Mouse (Mus musculus) 3134 (cell line): ENCODE results near the gene P2rx1.
A peak's percentile ranks its signal among the peaks of the same experiment; 100 is the strongest.

ENCODE experiments used
- DNase-seq: peaks from one replicate; pipeline ENCODE4 v3.0.0-alpha.2; 2011; ENCODE audit warnings: low spot score; ENCODE audit not compliant: insufficient read length; ENCODE audit errors: extremely low read depth

P2rx1 gene

DNA sequence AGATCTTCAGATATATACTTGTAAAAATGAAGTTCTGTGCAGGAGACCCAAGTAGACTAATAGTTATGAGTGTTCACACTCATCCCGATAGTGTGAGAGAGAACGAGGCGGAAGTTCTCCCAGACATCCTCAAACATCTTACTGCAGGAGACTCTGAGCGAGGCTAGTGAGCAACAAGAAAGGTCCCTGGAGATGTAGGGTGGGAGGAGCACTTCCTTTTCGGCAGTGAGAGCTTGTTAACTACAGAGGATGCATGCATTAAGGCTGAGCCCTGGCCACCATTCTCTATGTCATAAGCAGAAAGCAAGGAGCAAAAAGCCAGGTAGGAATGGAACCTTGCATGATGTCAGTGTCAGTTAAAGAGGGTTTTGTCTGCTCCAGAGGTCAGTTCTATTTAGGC is 11.7 kb upstream of the P2rx1 start:
- no peak for DNase-seq

DNA sequence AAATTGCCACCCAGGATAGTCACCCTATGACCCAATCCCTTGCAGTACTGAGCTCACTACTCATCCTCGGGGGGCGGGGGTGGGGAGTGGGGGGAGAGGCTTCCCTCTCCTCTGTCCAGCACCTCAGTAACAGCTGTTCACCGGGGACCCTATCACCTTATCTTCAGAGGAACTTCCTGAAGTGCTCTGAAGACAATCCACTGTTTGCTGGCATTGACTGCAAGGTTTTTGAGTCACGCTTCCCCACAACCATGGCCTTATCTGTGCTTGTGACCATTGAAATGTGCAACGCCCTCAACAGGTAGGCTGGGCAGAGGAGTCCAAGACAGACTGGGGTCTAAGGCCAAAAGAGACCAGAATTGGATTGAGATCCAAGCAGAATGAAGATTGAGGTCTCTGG is 11.1 kb upstream of the P2rx1 start:
- DNase-seq, result no peak

DNA sequence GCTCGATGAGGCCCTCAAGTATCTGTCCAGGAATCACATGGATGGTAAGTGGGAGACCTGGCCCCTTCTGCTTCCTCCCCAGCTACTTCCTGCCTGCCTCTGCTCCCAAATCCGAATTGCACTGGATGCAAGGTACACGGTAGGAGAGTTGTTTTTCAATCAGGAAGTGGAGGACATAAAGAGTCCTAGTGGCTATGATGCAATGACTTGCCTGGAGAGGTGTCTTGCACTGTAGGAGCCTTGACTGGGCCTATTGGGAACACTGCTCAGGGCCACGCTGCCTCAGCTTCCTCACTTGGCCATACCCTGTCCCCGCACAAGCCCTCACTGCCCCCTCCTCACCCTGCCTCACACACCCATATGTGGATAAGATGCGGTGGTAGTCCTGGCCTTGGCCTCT is 9.9 kb upstream of the P2rx1 start:
- DNase-seq, result no peak

DNA sequence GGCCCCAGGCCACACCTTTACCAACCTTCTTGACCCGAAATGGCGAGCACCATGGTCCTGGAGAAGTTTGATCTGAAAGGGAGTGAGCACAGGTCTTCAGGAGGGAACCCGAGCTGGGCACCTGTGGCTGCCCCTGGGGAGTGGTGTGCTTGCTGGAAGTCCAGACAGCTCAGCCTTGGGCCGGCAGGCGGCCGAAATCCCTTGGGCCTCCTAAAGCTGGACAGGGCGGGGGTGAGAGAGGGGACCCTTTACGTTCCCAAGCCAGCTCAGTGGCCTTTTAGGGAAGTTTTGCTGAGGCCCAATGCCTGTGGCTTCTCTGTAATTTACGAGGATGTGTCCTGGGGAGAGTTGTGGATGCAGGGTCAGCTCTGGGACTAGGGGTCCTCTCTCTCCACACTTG is 8.2 kb upstream of the P2rx1 start:
- no peak for DNase-seq

DNA sequence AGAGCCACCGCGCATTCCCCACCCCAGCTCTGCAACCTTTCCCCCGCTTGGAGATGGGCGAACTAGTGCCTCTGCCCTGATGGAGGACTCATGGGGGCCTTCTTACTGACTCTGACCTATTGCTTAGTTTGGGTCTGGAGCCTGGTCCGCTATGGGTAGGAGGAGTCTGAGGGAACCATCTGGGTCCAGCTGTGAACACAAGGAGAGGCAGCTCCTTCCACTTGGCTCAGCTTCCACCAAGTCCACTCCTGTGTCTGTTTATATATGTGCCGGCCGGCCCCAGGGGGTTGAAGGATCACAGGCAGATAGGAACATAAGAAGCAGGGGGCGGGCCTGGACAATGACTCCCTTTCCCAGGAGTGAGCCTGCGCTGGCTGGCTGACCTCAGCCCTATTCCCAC is 6.9 kb upstream of the P2rx1 start:
- DNase-seq, result no peak

DNA sequence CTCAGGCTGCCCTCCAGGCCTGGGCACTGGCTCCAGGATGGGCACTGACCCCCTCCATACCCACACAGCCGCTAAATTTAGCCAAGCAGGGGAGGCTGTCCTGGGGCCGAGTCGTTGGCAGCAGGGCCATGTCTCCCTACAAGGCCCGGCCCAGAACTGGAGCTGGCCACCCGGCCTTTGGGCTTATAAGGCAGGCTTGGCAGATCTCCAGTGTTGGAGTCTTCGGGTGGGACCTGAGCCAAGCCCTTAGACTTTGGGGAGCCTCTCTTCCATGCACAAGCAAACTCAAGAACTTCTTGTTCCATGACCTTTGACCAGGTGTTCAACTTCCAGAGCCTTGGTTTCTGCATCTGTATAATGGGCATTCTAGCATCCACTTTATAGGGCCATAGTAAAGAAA is 2.6 kb upstream of the P2rx1 start:
- DNase-seq, result no peak

DNA sequence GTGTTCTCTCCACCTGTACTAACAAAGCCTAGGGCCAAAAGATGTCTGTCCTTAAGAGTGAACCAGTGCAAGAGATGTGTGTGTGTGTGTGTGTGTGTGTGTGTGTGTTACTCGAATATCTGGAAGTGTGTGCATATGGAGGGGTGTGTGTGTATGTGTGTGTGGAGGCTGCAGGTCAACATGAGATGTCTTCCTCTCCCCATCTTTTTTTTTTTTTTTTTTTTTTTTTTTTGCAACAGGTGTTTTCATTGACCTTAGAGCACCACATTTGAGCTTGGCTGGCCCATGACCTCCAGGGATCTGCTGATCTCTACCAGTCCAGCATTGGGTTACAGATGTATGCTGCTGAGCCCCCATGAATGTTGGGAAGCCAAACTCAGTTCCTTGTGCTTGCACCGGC is 2.1 kb upstream of the P2rx1 start:
- no peak for DNase-seq

DNA sequence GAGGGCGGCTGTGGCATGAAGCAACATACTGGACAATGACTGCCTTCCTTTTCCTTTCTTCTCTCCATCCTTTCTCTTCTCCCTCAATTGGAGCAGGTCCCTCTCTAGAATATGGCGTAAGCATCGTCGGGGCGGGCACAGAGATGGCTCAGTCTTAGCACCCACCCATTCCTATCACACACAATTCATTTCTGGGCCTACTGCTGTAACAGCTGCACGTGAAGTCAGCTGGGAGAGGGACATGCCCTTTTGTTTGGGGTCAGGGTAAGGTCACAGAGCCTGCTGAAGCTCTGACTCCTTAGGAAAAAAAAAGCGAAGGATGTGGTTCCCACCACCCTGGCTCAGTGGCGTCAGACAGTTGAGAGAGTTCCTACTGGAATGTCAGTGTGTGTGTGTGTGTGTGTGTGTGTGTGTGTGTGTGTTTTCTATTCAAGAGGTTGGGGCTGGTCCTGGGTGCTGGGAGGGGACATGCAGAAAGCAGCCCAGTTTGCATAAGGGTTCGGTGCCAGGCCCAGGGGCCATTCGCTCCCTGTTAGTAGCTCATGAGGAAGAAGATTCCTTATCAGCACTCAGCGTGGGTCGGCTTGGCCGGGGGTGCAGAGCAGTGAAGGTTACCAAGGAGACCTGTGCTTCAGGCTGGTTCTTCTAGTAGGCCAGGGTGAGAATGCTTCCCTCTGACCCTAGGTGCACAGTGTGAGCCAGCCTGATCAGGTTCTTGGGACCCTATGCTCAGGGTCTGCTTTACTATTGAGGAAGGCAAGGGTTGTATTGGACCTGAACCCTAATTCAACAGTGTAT is 1.2 kb upstream of the P2rx1 start:
- no peak for DNase-seq

DNA sequence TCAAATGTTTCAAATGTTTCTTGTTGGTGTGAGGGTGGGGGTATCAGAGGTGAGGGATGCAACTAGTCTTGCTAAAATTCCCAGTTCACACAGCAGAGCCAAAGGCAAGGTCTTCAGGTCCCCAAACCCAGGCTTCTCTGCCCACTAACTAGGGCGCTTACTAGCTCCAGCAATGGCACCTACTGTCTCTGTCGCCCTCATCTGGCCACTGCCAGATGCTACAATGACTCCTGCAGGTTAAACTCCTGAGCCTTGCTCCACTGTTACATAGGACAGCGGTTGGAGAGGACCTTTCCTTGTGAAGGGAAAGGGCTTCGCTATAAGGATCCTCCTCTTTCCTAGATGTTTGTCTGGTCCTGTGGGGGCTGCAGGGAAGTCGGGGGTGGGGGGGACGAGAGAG is 2.1 kb downstream of the P2rx1 start:
- DNase-seq, result no peak

DNA sequence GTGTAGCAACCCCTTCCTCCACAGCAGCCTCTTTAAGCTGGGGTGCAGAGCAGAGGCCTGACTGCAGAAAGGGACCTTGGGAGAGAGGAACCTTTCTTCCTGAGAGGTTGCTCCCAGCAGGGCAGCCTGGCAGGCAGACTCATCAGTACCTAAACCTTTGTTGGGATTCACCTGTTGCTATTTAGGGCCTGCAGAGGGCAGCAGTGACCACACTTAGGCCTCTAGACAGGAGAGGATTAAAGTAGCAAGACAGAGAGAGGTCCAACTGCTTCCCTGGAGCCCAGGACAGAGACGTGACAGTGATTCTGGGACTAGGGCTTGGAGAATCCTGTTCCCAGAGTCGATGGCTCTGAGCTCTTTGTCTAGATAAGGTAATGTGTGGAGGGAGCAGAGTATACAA is 7.5 kb downstream of the P2rx1 start:
- peak; percentile 41 for DNase-seq

DNA sequence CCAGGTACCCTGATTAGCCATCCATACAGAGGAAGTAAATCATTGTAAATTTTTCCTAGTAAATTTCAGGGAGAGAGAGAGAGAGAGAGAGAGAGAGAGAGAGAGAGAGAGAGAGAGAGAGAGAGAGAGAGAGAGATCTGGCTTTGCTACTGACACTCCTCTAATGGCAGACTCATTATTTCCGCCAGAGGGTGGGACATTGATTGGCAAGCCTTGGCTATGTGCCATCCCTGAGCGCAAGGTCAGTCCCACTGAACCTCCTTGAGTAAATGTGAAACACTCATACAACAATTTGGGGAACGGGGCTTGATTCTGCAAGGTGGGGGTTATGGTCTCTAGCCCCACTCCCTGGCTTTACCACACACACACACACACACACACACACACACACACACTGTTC is 8.2 kb downstream of the P2rx1 start:
- DNase-seq, result no peak

DNA sequence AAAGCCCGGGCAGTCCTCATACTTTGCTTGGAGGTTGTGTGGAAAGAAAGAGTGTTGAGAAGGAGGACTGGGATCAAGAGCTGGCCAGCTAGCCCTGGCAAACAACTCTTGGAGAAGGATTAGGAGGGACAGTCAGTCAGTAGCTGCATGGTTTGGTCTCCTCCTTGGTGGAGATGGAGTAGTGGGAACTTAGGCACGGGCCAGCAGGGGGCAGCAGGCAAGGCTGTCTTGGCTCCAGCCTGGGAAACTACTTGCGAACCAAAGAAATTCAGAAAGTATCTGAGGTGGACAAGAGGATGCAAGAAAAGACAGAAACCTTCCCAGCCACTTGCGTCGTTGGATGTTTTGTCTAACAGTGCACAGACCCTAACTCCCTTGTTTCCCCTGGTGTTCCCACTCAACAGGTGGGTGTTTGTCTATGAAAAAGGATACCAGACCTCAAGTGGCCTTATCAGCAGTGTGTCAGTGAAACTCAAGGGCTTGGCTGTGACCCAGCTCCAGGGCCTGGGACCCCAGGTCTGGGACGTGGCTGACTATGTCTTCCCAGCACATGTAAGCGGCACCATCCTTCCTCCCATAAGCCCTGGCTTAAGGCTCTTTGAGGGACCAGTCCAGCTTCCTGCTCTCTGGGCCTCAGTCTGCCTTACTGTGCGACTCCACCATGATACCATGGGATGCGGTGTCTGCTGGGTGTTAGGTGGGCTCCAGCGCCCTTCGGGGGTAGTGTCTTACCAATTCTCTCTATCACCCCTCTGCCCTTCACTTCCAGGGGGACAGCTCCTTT is 9.0 kb downstream of the P2rx1 start:
- DNase-seq, result peak; percentile 40

DNA sequence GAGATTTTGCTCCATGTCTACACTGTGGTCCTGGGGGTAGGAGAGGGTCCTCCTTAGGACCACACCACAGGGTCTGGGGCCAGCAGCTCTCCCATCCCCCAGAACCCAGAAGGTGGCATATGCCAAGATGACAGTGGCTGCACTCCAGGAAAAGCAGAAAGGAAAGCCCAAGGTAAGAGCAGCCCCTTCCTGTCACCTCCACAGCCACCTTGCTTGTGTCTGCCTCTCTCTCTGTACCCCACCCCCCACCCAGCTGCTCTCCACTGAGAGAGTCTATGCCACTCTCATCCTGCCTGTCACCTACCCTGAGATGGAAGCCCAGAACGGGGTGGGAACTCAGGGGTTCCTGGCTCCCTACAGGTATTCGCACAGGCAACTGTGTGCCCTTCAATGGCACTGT is 9.9 kb downstream of the P2rx1 start:
- no peak for DNase-seq

DNA sequence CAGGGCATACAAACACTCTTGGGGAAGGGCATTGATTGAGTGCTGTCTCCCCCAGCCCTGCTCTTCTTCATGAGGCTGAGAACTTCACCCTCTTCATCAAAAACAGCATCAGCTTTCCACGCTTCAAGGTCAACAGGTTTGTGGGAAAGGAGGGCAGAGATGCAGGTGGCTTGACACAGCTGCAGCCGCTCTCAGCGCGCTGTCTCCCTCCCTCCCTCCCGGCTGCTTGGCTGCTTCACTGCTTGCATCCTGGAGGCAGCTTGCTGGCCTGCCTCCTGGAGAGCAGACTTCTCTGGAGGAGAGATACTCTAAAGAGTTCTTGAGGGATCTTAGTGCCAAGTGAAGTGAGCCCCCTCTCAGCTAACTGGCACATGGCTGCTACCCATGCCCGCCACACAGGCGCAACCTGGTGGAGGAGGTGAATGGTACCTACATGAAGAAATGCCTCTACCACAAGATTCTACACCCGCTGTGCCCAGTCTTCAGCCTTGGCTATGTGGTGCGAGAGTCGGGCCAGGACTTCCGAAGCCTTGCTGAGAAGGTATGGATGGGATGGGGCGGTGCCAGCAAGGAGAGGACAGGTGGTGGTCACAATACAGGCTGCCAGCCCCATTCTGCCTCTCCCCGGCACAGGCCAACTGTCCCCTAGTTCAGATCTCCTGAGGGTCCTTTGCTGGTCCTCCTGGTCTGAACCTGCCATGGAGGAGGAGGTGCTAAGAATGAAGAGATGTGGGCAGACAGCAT is 10.8 kb downstream of the P2rx1 start:
- DNase-seq, result no peak

DNA sequence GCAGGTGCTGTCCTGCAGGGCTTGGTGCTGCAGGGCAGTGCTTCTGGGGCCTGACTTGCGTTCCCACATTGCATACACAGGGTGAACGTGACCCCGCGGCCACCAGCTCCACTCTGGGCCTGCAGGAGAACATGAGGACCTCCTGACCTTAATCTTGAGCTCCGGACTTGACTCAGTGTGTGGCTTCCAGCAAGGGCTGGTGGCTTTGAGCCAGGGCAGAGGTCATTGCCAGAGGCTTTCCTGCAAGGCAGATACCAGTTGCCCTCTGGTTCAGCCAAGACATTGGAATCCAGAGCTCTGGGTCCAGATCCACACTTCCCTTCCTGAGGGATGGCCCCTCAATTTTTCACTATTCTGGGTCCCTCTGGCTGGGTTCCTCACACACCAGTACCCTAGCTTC is 15.1 kb downstream of the P2rx1 start:
- DNase-seq, result no peak

DNA sequence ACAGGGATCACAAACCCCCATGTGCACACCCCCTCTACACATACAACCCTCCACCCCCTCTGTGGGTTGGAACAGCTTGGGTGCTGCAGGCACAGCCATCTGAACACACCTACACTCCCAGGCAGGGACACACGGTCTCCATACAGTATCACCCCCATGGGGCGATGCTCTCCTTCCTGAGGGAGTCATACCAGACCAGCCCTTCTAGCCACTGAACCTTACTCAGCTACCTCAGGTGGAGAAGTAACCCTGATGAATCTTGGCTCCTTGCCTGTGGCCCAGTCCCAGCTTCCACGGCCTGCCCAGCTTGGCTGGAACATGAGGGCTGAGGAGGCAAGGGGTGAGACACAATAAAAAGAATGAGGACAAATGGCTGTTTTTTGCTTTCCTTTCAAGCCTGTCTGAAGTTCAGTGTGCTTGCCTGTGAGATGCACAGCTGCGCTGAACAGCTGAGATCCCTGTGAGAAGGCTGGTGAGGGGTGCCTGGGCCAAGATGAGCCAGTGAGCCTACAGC is 16.0 kb downstream of the P2rx1 start:
- no peak for DNase-seq

DNA sequence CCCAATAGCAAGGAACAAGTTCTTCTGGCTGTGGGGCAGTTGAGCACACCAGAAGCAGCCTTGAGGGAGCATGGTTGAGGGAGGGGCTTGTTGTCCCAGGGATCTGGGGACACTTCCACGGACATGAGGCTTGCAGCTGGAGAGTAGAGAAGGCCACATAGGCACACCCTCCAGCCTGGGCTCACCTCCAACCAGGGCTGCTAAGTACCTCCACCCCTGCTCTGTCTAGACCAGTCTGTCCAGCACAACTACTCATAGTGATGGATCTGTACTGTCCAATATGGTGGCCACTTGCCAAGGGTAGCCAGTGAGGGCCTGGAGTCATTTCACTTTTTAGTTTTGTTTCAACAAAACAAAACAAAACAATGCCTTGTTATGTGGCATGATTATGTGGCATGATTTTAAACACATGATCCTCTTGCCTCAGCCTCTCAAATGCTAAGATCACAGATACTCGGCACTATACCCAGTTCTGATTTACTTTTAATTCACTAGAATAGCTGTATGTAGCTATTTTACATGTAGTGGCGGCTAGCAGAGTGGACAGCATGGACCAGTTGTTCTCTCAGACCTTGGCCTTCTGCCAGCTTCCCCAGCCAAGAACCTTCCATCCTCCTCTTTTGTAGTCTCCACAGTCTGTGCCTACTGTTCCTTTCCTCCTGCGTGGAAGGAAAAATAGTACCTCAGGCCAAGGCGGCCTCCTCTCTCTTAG is 16.6 kb downstream of the P2rx1 start:
- DNase-seq, result no peak

DNA sequence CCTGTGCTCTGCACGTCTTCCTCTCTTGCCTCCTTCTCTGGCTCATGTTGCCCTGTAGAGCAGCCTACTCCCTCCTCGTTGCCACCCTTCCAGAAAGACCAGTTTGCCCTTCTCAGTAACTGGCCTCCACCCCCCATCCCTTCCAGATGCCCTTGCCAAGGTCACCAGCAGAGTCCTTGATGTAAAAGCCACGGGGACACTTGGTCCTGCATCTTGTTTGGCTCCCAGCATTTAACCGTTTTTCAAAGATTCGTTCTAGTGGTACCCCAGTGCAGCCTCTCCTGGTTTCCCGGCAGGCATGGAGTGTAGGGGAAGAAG is 17.2 kb downstream of the P2rx1 start:
- no peak for DNase-seq

DNA sequence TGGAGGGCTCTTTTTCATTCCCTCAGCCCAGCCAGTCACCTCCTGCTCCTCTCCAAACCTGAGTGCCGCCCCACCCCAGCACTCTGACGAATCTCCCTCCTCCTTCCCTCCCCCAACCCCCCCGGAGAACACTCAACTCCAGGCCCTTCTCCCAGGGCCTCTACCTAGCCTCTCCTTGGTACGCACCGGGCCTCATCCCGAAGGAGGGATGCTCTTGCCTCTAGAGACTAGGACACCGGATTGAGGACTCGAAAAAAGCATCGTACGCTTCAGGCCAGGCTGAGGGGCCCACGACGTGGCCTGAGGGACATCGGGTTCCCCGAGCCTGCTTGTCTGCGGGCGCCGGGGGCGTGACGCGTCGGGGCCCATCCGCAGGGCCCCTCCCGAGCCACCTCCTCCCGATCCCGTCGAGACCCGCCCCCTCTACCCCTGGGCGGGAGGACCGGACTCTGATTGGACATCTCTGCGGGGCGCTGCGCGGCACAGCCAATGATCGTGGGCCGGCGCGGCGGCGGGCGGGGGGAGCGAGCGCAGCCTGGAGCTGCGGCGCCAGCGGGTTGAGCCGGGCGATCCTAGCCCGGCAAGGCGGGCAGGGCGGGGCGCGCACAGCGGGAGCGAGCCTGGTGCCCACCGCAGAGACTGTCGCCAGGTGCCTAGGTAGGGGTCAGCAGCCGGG is 19.7 kb downstream of the P2rx1 start, which contains the start of gene Camkk1:
TSS of gene Camkk1 (plus strand) at position 538 of the 676 bp plus-strand sequence.
- DNase-seq, result peak; percentile 97

DNA sequence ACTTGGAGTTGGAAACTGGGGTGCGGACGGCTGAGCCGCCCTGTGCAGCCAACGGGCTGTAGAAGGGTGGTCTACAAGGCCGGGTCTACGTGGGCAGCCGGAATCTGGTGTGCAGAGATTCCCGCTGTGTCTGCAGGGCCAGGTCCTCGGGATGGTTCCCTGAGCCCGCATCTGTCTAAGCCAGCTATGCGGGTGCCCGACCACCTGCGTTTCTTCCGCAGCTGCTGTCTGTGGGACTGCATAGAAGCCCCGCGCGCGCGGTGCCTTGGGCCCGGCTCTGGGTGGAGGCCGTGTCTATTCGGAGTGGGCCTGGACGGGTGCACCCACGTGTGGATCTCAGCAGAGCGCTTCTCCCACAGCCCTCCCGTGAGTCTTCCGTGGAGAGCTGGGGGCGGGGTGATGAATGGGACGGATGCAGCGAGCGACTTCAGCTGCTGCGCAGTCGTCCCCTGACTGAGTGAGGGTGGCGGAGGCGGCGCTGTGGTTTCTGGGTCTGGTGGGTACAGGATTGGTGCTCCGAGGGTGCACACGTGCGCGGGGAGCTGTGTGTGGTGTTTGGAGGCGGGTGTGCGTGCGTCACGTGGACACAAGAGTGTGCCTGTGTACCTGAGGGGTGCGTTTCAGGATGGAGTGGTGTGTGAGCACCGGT is 20.4 kb downstream of the P2rx1 start:
- peak; percentile 71 for DNase-seq
